In the genomic region with DNA sequence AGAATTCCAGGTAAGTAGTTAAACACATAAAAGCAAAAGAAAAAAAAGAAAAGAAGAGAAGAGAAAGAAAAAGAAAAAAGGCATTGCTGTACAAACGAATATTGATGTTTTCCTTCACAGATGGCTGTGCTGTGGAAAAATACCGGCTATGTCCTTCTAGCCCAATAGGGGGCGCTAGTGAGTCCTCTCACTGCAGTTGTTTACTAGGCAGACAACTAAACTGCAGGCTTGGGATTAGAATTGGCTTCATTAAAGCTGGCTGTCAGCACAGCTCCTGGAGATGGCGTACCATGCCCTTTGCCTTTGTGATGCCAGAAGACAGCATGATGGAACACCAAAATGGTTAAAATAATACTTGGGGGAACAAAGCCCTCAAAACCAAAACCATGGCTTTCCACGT, we compare ENCODE assay signal across 10 mouse cellular contexts. TPM values are rescaled to one million over a fixed set of nuclear protein-coding genes. Genes with fewer than 3 reads are reported as not detected.
A peak's percentile ranks its signal among the peaks of the same experiment; 100 is the strongest.
DNase-seq lines count a peak whose midpoint lies in the region; ATAC-seq and TF ChIP-seq lines count a peak whose summit lies in the region.
"Had no signal": no experiment of that assay in that cellular context is flagged by ENCODE, and none has a peak within 500 bp of the region (broad histone marks: within the 10 kb centered on the region; RNA-seq: fewer than 3 reads in every experiment).

No protein-coding gene starts in this region.

- TF ChIP-seq CTCF in stomach, postnatal 0 days (IDR thresholded peaks at IDR 0.05; ENCODE audit: low read depth) = peak; percentile 75

- no peaks in the 10 kb centered on the region for H3K4me1 ChIP-seq in stomach, postnatal 0 days (replicated peaks; ENCODE audit: control insufficient read depth, insufficient read depth)

- H3K27ac ChIP-seq in stomach, postnatal 0 days (replicated peaks) = no peak overlapping the region

- no peak for ATAC-seq in stomach, postnatal 0 days (ENCODE audit: low FRiP score, low TSS enrichment)
- ATAC-seq in megakaryocyte-erythroid progenitor cell, adult 5-6 weeks (replicated peaks; ENCODE audit: low FRiP score, low TSS enrichment, poor library complexity, severe bottlenecking) = no peak

- H3K4me3 ChIP-seq in stomach, postnatal 0 days (ENCODE audit: low read depth, low read length) = no peak overlapping the region

- no peak overlapping the region for H3K4me2 ChIP-seq in stomach, postnatal 0 days (replicated peaks; ENCODE audit: low read depth)

- TF ChIP-seq EP300 in stomach, postnatal 0 days (optimal IDR thresholded peaks at IDR 0.05) = no peak

- no peaks in the 10 kb centered on the region for H3K9me3 ChIP-seq in stomach, postnatal 0 days (ENCODE audit: control insufficient read depth, low read length)

- DNase-seq in kidney, adult 18-20 months = peak; percentile 30
- no peak for DNase-seq in kidney, adult 11 months
- peak; percentile 44 to 66 for DNase-seq in CD8-positive naive resting alpha-beta T cell, adult 2 months (ENCODE audit: low read depth in 2 of 2, low spot score in 2 of 2)
- peak; percentile 50 for DNase-seq in NIH3T3 (ENCODE audit: low read depth)
- peak; percentile 18 to 53 for DNase-seq in kidney, postnatal 36 days
- DNase-seq in stomach, postnatal 0 days (ENCODE audit: low spot score) = no peak
- DNase-seq in right cerebral cortex, postnatal 25 days = no peak

- H3K9ac ChIP-seq in stomach, postnatal 0 days (ENCODE audit: low read length) = no peak overlapping the region

- H3K36me3 ChIP-seq in stomach, postnatal 0 days (ENCODE audit: control insufficient read depth, insufficient read depth, low read length) = no peaks in the 10 kb centered on the region

- 56% methylated on average over 5 of the region's 5 CpGs for WGBS in stomach, postnatal 0 days

- 0 out of 2 replicates have a peak, but pooled peaks cover 3% of the 10 kb centered on the region for H3K27me3 ChIP-seq in stomach, postnatal 0 days (ENCODE audit: control insufficient read depth, insufficient read depth, low read length)

RNA-seq across cellular contexts. Expression of a gene that starts 5.3 kb away (rescaled TPM):
- not detected in 2 replicates for polyA plus RNA-seq in stomach, postnatal 0 days (2015; fragmentation: Nextera tagmentation; extraction: Ambion mirVana)
- total RNA-seq in megakaryocyte-erythroid progenitor cell, adult 5-6 weeks (2014; fragmentation: Nextera tagmentation) = not detected in 2 replicates
- not detected in 2 replicates for total RNA-seq in megakaryocyte-erythroid progenitor cell, adult 5-6 weeks (2017)
- total RNA-seq: left cerebral cortex, postnatal 10 days had no signal
- polyA plus RNA-seq: embryonic facial prominence, embryonic 14.5 days had no signal

Comparison
In these comparisons a context has a peak if more than half of its experiments do, and no peak if none do; other contexts are left out.
1. DNase-seq: peak in kidney, adult 18-20 months (single experiment), CD8-positive naive resting alpha-beta T cell, adult 2 months (2 of 2), NIH3T3 (single experiment) and kidney, postnatal 36 days (2 of 2); none in kidney, adult 11 months (single experiment), stomach, postnatal 0 days (single experiment) and right cerebral cortex, postnatal 25 days (single experiment).